Mouse (Mus musculus): ENCODE measurements at regions not wholly inside any gene's neighbourhood (a gene's known extent, or its start where the extent isn't known, plus 50 kb on each side); places are given as distances from the start of the nearest gene placed in this dataset.

GRCm38 (mm10) chr17:22673891-22674622, 73.3 kb downstream of the Vmn2r112 start:
- peak; percentile 80 for DNase-seq (ENCODE audit: low read depth, low spot score)

Data from R1 (cell line).